Mouse (Mus musculus) kidney, embryonic 15.5 days (tissue): Measurements from ENCODE around the gene Slc4a2. TPM values are rescaled to one million over a fixed set of nuclear protein-coding genes. Genes with fewer than 3 reads are reported as not detected.

Source experiments
- ATAC-seq: fragments of 200-750 bp; cut with Nextera tagmentation; replicated peaks from 2 replicates; pipeline ENCODE4 v1.8.0; 2017; ENCODE audit warnings: moderate TSS enrichment; ENCODE audit not compliant: low FRiP score
- H3K27ac ChIP-seq: fragments of 300-500 bp; sonication (generic); 2 replicates; pipeline ENCODE4 v1.5.1; 2015; ENCODE audit warnings: mild to moderate bottlenecking, inconsistent platforms
- H3K27me3 ChIP-seq: fragments of 300-500 bp; sonication (generic); 2 replicates; pipeline ENCODE4 v1.6.1; 2015; ENCODE audit warnings: inconsistent platforms
- H3K36me3 ChIP-seq: fragments of 300-500 bp; sonication (generic); 2 replicates; pipeline ENCODE4 v1.6.1; 2015; ENCODE audit warnings: inconsistent platforms
- H3K4me1 ChIP-seq: fragments of 300-500 bp; sonication (generic); 2 replicates; pipeline ENCODE4 v1.6.1; 2015; ENCODE audit warnings: inconsistent platforms
- H3K4me2 ChIP-seq: fragments of 300-500 bp; sonication (generic); 2 replicates; pipeline ENCODE4 v1.6.1; 2015; ENCODE audit warnings: moderate library complexity, mild to moderate bottlenecking, inconsistent platforms
- H3K4me3 ChIP-seq: fragments of 300-500 bp; sonication (generic); replicated peaks from 2 replicates; pipeline ENCODE4 v1.5.1; 2015; ENCODE audit warnings: mild to moderate bottlenecking, inconsistent platforms
- H3K9ac ChIP-seq: fragments of 300-500 bp; sonication (generic); 2 replicates; pipeline ENCODE4 v1.6.1; 2015; ENCODE audit warnings: mild to moderate bottlenecking, inconsistent platforms
- H3K9me3 ChIP-seq: fragments of 300-500 bp; sonication (generic); replicated peaks from 2 replicates; pipeline ENCODE4 v1.6.1; 2016; ENCODE audit warnings: inconsistent platforms
- WGBS: fragments of 180-500 bp; shearing (Covaris S2); methylation state at CpG from one replicate; pipeline ENCODE4 v1.1.7; 2015; ENCODE audit warnings: mixed read lengths; 5-methylcytosine and 5-hydroxymethylcytosine counted together
- polyA plus RNA-seq: library from polyadenylated mRNA; unstranded; fragments of >200 nt; fragmentation: Nextera tagmentation; extraction: Ambion mirVana; gene quantifications from 2 replicates; pipeline ENCODE4 v1.2.1, GENCODE M21; 2015

Gene Slc4a2
- polyA plus RNA-seq, 1 experiment from 2014 or later = 42.7 TPM

DNA sequence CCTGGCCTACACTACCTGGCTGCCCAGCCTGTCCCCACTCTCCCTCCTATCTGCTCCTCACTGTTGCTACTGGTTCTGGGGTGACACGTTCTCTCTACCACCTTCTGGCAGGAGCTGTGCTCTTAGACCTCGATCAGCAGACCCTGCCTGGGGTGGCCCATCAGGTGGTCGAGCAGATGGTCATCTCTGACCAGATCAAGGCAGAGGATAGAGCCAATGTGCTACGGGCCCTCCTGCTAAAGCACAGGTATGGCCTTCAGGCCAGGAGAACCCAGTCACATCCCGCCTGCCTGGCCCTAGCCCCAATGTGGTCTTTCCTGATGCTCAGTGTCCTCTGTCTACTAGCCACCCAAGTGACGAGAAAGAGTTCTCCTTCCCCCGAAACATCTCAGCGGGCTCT, 10.4 kb downstream of the Slc4a2 start:
- 87% methylated on average over 8 of the region's 8 CpGs for WGBS
- no peak for ATAC-seq
- H3K9ac ChIP-seq = no peak overlapping the region

GRCm38 (mm10) chr5:24441187-24441586, 17.6 kb downstream of the Slc4a2 start:
- Histone ChIP-seq H3K4me1 (peaks cover 22% of the 10 kb centered on the region), H3K27me3 (no peaks in the 10 kb centered on the region), H3K4me2 (no peak overlapping the region), H3K9me3 (no peaks in the 10 kb centered on the region), H3K4me3 (no peak overlapping the region), H3K27ac (no peak overlapping the region), H3K9ac (no peak overlapping the region), H3K36me3 (peaks cover 77% of the 10 kb centered on the region)
- 96% methylated on average over 8 of the region's 8 CpGs for WGBS
- ATAC-seq = no peak

More for the DNA sequence above, 10.4 kb downstream of the Slc4a2 start:
- H3K4me2 ChIP-seq = no peak overlapping the region
- peaks cover 100% of the 10 kb centered on the region for H3K36me3 ChIP-seq
- H3K9me3 ChIP-seq = no peaks in the 10 kb centered on the region
- no peak overlapping the region for H3K4me3 ChIP-seq
- peaks cover 7% of the 10 kb centered on the region for H3K4me1 ChIP-seq
- no peaks in the 10 kb centered on the region for H3K27me3 ChIP-seq
- H3K27ac ChIP-seq = no peak overlapping the region

GRCm38 (mm10) chr5:24442029-24442428, 18.4 kb downstream of the Slc4a2 start:
- Histone ChIP-seq H3K4me2 (no peak overlapping the region), H3K9ac (no peak overlapping the region), H3K9me3 (no peaks in the 10 kb centered on the region), H3K27me3 (no peaks in the 10 kb centered on the region), H3K4me1 (peaks cover 26% of the 10 kb centered on the region), H3K4me3 (no peak overlapping the region), H3K27ac (no peak overlapping the region), H3K36me3 (peaks cover 69% of the 10 kb centered on the region)
- ATAC-seq = no peak
- WGBS = 83% methylated on average over 9 of the region's 9 CpGs

DNA sequence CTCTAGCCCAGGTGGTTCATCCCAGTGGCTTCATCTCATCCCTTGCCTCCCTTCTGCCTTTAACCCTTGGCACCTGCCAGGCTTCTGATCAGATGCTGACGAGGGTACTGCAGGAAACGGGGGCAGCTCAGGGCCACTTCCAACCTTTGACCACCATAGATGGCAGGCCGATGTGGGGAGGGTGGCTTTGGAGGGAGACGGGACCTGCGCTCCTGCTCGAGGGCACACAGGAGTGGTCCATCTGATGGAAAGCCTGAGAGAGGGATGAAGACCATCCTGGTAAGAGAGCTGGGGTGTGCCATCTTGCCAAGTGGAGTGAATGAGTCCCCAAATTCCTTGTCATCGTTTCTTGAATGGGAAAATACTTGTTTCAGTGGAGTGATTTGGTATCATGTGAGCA, 19.6 kb downstream of the Slc4a2 start:
- WGBS = 88% methylated on average over 7 of the region's 7 CpGs
- Histone ChIP-seq H3K4me1 (peaks cover 36% of the 10 kb centered on the region), H3K4me2 (no peak overlapping the region), H3K4me3 (no peak overlapping the region; the same call in 1 of the 2 replicates), H3K9me3 (no peaks in the 10 kb centered on the region), H3K27me3 (no peaks in the 10 kb centered on the region), H3K36me3 (peaks cover 57% of the 10 kb centered on the region), H3K27ac (no peak overlapping the region), H3K9ac (no peak overlapping the region)
- no peak for ATAC-seq

DNA sequence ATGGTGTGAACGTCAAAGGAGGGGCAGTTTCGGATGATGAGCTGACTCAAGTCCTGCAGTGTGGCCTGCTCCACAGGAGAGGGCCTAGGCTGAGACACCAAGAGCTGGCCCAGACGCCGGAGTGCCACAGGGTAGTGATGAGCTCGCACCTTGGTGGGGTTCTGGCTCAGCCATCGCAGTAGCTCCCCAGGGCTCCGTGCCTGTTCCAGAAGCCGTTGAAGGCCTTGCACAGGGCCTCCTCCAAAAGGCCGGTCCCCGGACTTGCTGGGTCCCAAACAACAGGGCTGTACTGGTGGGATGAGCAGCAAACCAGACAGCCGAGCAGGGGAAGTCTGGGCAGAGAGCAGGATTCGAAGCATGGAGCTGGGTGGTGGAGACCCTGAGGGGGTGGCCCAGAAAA, 20.3 kb downstream of the Slc4a2 start:
- Histone ChIP-seq H3K4me1 (peaks cover 36% of the 10 kb centered on the region), H3K4me2 (peak overlapping the region; percentile 85), H3K27ac (peak overlapping the region; percentile 94; the same call in 1 of the 2 replicates), H3K27me3 (no peaks in the 10 kb centered on the region), H3K36me3 (peaks cover 50% of the 10 kb centered on the region), H3K9ac (peak overlapping the region; percentile 98), H3K9me3 (no peaks in the 10 kb centered on the region), H3K4me3 (peak overlapping the region; percentile 91)
- ATAC-seq = no peak
- WGBS = 82% methylated on average over 12 of the region's 12 CpGs

DNA sequence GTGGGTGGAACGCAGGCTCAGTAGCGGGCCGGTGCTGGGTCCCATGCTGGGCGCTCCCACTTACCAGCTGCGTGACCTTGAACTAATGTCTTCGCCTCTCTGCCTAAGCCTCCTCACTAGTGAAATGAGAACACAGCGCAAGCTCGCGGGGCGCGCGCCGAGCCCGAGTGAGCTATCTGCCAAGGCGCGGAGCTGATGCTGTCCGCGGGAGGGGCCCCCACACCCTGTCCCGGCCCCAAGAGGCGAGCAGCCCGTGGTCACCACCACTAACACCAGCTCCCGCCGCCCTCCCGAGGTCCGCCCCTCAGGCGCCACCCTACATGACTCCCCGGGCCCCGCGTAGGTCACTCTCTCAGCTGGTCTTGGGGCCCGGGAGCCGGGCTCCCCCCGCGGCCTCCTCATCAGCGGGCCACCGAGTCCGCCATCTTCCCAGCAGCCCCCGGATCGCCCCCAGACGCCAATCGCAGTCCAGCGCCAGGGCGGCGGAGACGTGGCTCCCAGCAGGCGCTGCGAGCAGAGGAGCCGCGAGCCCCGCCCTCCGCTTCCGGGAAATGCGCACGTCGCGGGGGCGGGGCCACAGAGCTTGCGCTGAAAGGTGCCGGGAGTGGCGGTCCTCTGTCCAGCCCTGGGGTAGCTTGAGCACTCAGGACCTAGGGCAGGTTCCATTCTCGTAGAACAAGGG, 21.2 kb downstream of the Slc4a2 start, which contains the start of gene Fastk:
Gene Fastk (minus strand): TSS at position 542 of the 682 bp plus-strand sequence.
- peaks cover 1% of the 10 kb centered on the region; the same call in 1 of the 2 replicates for H3K27me3 ChIP-seq
- ATAC-seq = peak; percentile 85
- under 1% methylated on average over 60 of the region's 60 CpGs for WGBS
- peak within 1 kb of the TSS; percentile 94 for H3K27ac ChIP-seq
- peak within 1 kb of the TSS; percentile 98 for H3K9ac ChIP-seq
- peak within 1 kb of the TSS; percentile 85 for H3K4me2 ChIP-seq
- no peaks in the 10 kb centered on the region for H3K9me3 ChIP-seq
- peak within 1 kb of the TSS; percentile 91 for H3K4me3 ChIP-seq
- H3K4me1 ChIP-seq = peaks cover 36% of the 10 kb centered on the region
- H3K36me3 ChIP-seq = peaks cover 40% of the 10 kb centered on the region

- Histone ChIP-seq H3K36me3 (peaks cover 33% of the 10 kb centered on the region), H3K4me1 (peaks cover 36% of the 10 kb centered on the region), H3K9me3 (no peaks in the 10 kb centered on the region), H3K9ac (peak overlapping the region; percentile 98), H3K4me3 (peak overlapping the region; percentile 91), H3K4me2 (peak overlapping the region; percentile 85), H3K27me3 (peaks cover 3% of the 10 kb centered on the region; the same call in 1 of the 2 replicates), H3K27ac (peak overlapping the region; percentile 94)
- WGBS = 55% methylated on average over 20 of the region's 20 CpGs
- ATAC-seq = 0 out of 2 replicates have a peak, but pooled peaks have one; percentile 1
These were observed 21.9 kb downstream of the Slc4a2 start for GRCm38 (mm10) chr5:24445428-24446080.

- Histone ChIP-seq H3K9me3 (no peaks in the 10 kb centered on the region), H3K9ac (no peak overlapping the region), H3K4me3 (peak overlapping the region; percentile 68; the same call in 1 of the 2 replicates), H3K36me3 (peaks cover 23% of the 10 kb centered on the region), H3K4me2 (peak overlapping the region; percentile 76), H3K27ac (no peak overlapping the region), H3K4me1 (peaks cover 45% of the 10 kb centered on the region), H3K27me3 (peaks cover 3% of the 10 kb centered on the region; the same call in 1 of the 2 replicates)
- WGBS = 90% methylated on average over 7 of the region's 7 CpGs
- ATAC-seq = no peak
These were observed 23.0 kb downstream of the Slc4a2 start for GRCm38 (mm10) chr5:24446630-24447029.

DNA sequence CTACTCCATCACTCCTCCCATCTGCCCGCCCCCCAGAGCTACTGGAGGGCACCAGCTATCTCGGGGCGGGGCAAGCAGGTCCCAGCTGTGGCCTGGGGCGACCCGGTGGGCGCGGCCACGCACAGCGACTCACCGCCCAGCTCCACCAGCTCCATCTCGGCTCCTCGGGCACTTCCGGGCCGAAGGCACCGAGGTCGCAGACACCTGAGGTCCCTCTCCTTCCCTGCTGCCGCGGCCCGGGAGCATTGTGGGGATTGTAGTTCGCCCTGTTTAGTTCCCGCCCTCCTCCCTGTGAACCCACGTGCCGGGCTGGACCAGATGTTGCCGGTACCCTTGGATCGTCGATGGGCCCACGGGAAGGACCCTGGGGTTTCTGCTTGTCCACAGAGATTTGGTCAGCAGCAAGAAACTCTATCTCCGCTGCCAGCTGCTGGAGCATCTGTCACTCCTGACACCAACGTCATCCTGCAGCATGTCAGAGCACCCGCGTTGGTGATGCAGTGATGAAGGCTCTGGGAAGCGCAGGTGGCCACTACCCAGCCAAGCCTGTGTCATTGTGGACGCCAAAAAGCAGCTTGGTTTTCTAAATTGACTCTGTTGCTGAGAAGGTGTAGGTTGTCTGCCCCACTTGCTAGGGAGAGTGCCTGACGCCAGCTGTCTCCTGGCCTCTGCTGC, 24.1 kb downstream of the Slc4a2 start, which contains the start of gene Tmub1:
Gene Tmub1 (minus strand): TSS at position 231 of the 675 bp plus-strand sequence.
- Histone ChIP-seq H3K4me1 (peaks cover 49% of the 10 kb centered on the region), H3K27ac (peak within 1 kb of the TSS; percentile 34), H3K36me3 (peaks cover 11% of the 10 kb centered on the region), H3K4me3 (peak within 1 kb of the TSS; percentile 68), H3K9me3 (no peaks in the 10 kb centered on the region), H3K4me2 (peak within 1 kb of the TSS; percentile 76), H3K9ac (peak within 1 kb of the TSS; percentile 59), H3K27me3 (peaks cover 3% of the 10 kb centered on the region; the same call in 1 of the 2 replicates)
- peak; percentile 66 for ATAC-seq
- WGBS = 2% methylated on average over 34 of the region's 34 CpGs

DNA sequence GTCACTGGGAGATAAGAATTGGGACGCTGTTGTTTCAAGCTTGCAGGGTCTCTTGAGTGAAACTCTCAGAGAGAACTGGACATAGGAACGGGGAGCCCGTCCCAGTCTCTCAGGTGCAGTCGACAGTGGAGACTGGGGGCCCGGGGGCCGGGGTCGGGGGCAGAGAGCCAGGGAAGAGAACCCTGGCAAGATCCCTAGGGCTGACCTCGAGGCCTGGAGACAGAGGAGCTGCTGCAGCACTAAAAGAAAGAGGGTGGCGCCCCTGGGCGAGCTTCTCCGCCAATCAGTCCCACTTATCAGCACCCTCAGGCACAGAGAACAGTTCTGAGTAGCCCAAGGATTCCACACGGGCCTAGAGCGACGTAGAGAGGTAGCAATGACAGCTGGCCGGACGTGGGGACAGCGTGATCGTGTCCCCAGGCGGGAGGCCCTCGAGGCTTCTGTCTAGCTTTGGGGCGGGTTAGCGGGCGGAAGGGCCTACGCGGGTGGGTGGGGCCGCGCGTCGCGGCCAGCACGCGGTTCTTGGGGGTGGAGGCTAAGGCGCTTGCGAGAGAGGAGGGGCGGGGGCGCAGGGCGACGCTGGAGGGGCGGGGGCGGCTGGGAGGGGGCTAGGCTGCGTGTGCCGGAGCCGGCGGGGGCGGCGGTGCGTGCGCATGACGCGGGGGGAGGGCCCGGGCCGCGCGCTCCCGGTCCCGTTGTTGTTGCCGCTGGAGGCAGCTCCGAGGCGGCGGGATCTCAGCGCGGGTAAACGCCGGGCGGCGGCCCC, 27.8 kb downstream of the Slc4a2 start:
- Histone ChIP-seq H3K4me2 (peak overlapping the region; percentile 94), H3K9ac (peak overlapping the region; percentile 90), H3K27me3 (peaks cover 3% of the 10 kb centered on the region; the same call in 1 of the 2 replicates), H3K27ac (peak overlapping the region; percentile 89), H3K4me1 (peaks cover 63% of the 10 kb centered on the region), H3K9me3 (no peaks in the 10 kb centered on the region), H3K4me3 (peak overlapping the region; percentile 87), H3K36me3 (no peaks in the 10 kb centered on the region)
- peak; percentile 79 for ATAC-seq
- WGBS = 3% methylated on average over 58 of the region's 66 CpGs

- Histone ChIP-seq H3K27me3 (peaks cover 3% of the 10 kb centered on the region; the same call in 1 of the 2 replicates), H3K27ac (peak within 1 kb of the TSS; percentile 89), H3K36me3 (0 out of 2 replicates have a peak, but pooled peaks cover 3% of the 10 kb centered on the region), H3K9ac (peak within 1 kb of the TSS; percentile 90), H3K9me3 (no peaks in the 10 kb centered on the region), H3K4me3 (peak within 1 kb of the TSS; percentile 87), H3K4me1 (peaks cover 59% of the 10 kb centered on the region), H3K4me2 (peak within 1 kb of the TSS; percentile 94)
- ATAC-seq = peak; percentile 1
- WGBS = 0% methylated on average over 84 of the region's 85 CpGs
These were observed 28.5 kb downstream of the Slc4a2 start, which contains the start of gene Agap3 for GRCm38 (mm10) chr5:24452030-24452690. Gene Agap3, plus strand, starts transcription at chr5:24452177.
